Mouse (Mus musculus) v-Abl transformed pro-B cells (cell line): Measurements from ENCODE around the gene Tspan5.

ENCODE experiments used
- in situ Hi-C, 2 experiments: fragments of 400-800 bp; cut with MboI; formaldehyde crosslinking; loops; one replicate each; pipeline ENCODE4 v1.15.1; 2025; ENCODE audit not compliant: unreplicated experiment in 2 of 2

Tspan5 gene

GRCm38 (mm10) chr3:138742566-138742930, 553 bp downstream of the Tspan5 start:
- in situ Hi-C loops = loop anchor here (5.0 to 25.0 kb wide), 4 partner anchors 135 to 502 kb away; no protein-coding TSS in a partner anchor

GRCm38 (mm10) chr3:138743061-138743671, 1.2 kb downstream of the Tspan5 start:
- in situ Hi-C loops = loop anchor here (5.0 to 25.0 kb wide), 4 partner anchors 134 to 502 kb away; no protein-coding TSS in a partner anchor

- in situ Hi-C loops = loop anchor here (5.0 to 25.0 kb wide), 4 partner anchors 133 to 501 kb away; no protein-coding TSS in a partner anchor
These were observed 2.2 kb downstream of the Tspan5 start for GRCm38 (mm10) chr3:138744030-138744774.

GRCm38 (mm10) chr3:138745091-138745490, 3.1 kb downstream of the Tspan5 start:
- in situ Hi-C loops = loop anchor here (10.0 to 25.0 kb wide), 2 partner anchors 233 to 500 kb away; no protein-coding TSS in a partner anchor

GRCm38 (mm10) chr3:138745596-138745995, 3.6 kb downstream of the Tspan5 start:
- in situ Hi-C loops = loop anchor here (10.0 to 25.0 kb wide), 2 partner anchors 233 to 499 kb away; no protein-coding TSS in a partner anchor

GRCm38 (mm10) chr3:138746556-138746955, 4.6 kb downstream of the Tspan5 start:
- in situ Hi-C loops = loop anchor here (10.0 to 25.0 kb wide), 2 partner anchors 234 to 498 kb away; no protein-coding TSS in a partner anchor

GRCm38 (mm10) chr3:138747035-138747434, 5.0 kb downstream of the Tspan5 start:
- in situ Hi-C loops = loop anchor here (10.0 to 25.0 kb wide), 2 partner anchors 235 to 498 kb away; no protein-coding TSS in a partner anchor

- in situ Hi-C loops = loop anchor here (10.0 to 25.0 kb wide), 2 partner anchors 236 to 497 kb away; no protein-coding TSS in a partner anchor
These were observed 6.0 kb downstream of the Tspan5 start for GRCm38 (mm10) chr3:138747985-138748384.

GRCm38 (mm10) chr3:138749645-138750044, 7.7 kb downstream of the Tspan5 start:
- in situ Hi-C loops = loop anchor here (10.0 to 25.0 kb wide), 2 partner anchors 237 to 495 kb away; no protein-coding TSS in a partner anchor

GRCm38 (mm10) chr3:138751328-138751727, 9.3 kb downstream of the Tspan5 start:
- in situ Hi-C loops = no loop called here

GRCm38 (mm10) chr3:138752056-138752455, 10.1 kb downstream of the Tspan5 start:
- in situ Hi-C loops = no loop called here

- in situ Hi-C loops = no loop called here
These were observed 10.8 kb downstream of the Tspan5 start for GRCm38 (mm10) chr3:138752769-138753168.

- in situ Hi-C loops = no loop called here
These were observed 11.3 kb downstream of the Tspan5 start for GRCm38 (mm10) chr3:138753182-138753885.

GRCm38 (mm10) chr3:138754328-138754727, 12.3 kb downstream of the Tspan5 start:
- in situ Hi-C loops = no loop called here

- in situ Hi-C loops = no loop called here
These were observed 15.3 kb downstream of the Tspan5 start for GRCm38 (mm10) chr3:138757283-138757682.

GRCm38 (mm10) chr3:138759968-138760684, 18.1 kb downstream of the Tspan5 start:
- in situ Hi-C loops = no loop called here

- in situ Hi-C loops = no loop called here
These were observed 18.7 kb downstream of the Tspan5 start for GRCm38 (mm10) chr3:138760685-138761119.

- in situ Hi-C loops = no loop called here
These were observed 19.5 kb downstream of the Tspan5 start for GRCm38 (mm10) chr3:138761531-138761930.

- in situ Hi-C loops = no loop called here
These were observed 21.9 kb downstream of the Tspan5 start for GRCm38 (mm10) chr3:138763941-138764340.

GRCm38 (mm10) chr3:138764782-138765181, 22.8 kb downstream of the Tspan5 start:
- in situ Hi-C loops = no loop called here
